In the genomic region with DNA sequence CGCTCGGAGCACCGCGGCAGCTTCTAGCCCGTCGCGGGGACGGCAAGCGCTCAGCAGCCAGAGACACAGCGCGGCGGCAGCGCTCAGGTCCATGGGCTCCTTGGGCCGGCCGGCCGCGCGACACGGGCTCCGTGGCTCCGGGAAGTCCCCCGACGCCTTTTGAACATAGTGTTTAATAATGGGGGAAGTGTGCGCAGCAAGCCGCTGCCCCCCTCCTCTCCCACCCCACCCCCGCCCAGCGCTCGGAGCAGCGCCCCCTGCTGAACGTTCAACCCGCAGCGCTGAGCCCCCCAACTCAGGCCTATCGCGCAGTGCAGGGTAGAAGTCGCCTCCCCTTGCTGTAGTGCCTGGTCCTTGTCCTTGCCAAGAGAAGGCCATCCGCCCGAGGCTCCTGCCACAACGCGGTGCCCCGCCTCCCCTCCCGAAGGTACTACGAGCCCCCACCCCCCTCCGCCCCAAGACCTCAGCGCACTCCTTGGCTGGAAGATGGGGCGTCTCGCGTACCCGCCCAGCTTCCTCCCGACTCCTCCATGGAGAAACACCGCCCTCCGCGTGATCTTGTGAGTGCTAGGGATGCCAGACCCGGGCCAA, we compare ENCODE assay signal across 9 mouse cellular contexts. TPM values are rescaled to one million over a fixed set of nuclear protein-coding genes. Genes with fewer than 3 reads are reported as not detected.
A peak's percentile ranks its signal among the peaks of the same experiment; 100 is the strongest.
DNase-seq lines count a peak whose midpoint lies in the region; ATAC-seq and TF ChIP-seq lines count a peak whose summit lies in the region.
"Had no signal": no experiment of that assay in that cellular context is flagged by ENCODE, and none has a peak within 500 bp of the region (broad histone marks: within the 10 kb centered on the region; RNA-seq: fewer than 3 reads in every experiment).

A gene (minus strand): TSS at position 114 of the 591 bp plus-strand sequence.

- H3K27me3 ChIP-seq in heart, embryonic 15.5 days, result peaks cover 94% of the 10 kb centered on the region
- peaks cover 92% of the 10 kb centered on the region for H3K27me3 ChIP-seq in hindbrain, embryonic 14.5 days (ENCODE audit: control insufficient read depth, insufficient read depth, low read length)
- H3K27me3 ChIP-seq in midbrain, embryonic 15.5 days (replicated peaks), result peaks cover 85% of the 10 kb centered on the region

- peaks cover 36% of the 10 kb centered on the region for H3K4me1 ChIP-seq in heart, embryonic 15.5 days (replicated peaks)
- H3K4me1 ChIP-seq in cortical plate, adult 2 months (ENCODE audit: control insufficient read depth, insufficient read depth, low read length), result no peaks in the 10 kb centered on the region
- H3K4me1 ChIP-seq in hindbrain, embryonic 14.5 days (replicated peaks; ENCODE audit: control insufficient read depth, insufficient read depth, low read length), result peaks cover 16% of the 10 kb centered on the region
- H3K4me1 ChIP-seq in midbrain, embryonic 15.5 days, result peaks cover 27% of the 10 kb centered on the region

- peak; percentile 25; the same call in 1 of the 2 replicates for ATAC-seq in heart, embryonic 15.5 days (replicated peaks; ENCODE audit: insufficient number of reproducible peaks, insufficient read depth, low FRiP score, low read depth)
- peak; percentile 47; the same call in 1 of the 2 replicates for ATAC-seq in hindbrain, embryonic 14.5 days (ENCODE audit: low FRiP score)
- ATAC-seq in midbrain, embryonic 15.5 days (replicated peaks), result peak; percentile 43

- no peak for TF ChIP-seq POLR2A in cortical plate, adult 2 months (IDR thresholded peaks at IDR 0.05; ENCODE audit: extremely low read depth, insufficient read depth, low read length)

- no peak within 1 kb of the TSS for H3K27ac ChIP-seq in heart, embryonic 15.5 days
- H3K27ac ChIP-seq in cortical plate, adult 2 months (ENCODE audit: insufficient read depth, low read length), result no peak within 1 kb of the TSS
- H3K27ac ChIP-seq in hindbrain, embryonic 14.5 days, result no peak within 1 kb of the TSS
- H3K27ac ChIP-seq in midbrain, embryonic 15.5 days, result no peak within 1 kb of the TSS

- peak within 1 kb of the TSS; percentile 56 for H3K4me3 ChIP-seq in heart, embryonic 15.5 days
- H3K4me3 ChIP-seq in cortical plate, adult 2 months (ENCODE audit: insufficient read depth, low read length), result peak within 1 kb of the TSS; percentile 18; the same call in 1 of the 2 replicates
- H3K4me3 ChIP-seq in hindbrain, embryonic 14.5 days (replicated peaks; ENCODE audit: low read length), result peak within 1 kb of the TSS; percentile 42
- H3K4me3 ChIP-seq in midbrain, embryonic 15.5 days, result peak within 1 kb of the TSS; percentile 44

- peak within 1 kb of the TSS; percentile 93 for H3K4me2 ChIP-seq in heart, embryonic 15.5 days
- H3K4me2 ChIP-seq in hindbrain, embryonic 14.5 days (replicated peaks), result peak within 1 kb of the TSS; percentile 78
- peak within 1 kb of the TSS; percentile 72 for H3K4me2 ChIP-seq in midbrain, embryonic 15.5 days

- WGBS in heart, embryonic 15.5 days, result under 1% methylated on average over 53 of the region's 53 CpGs
- under 1% methylated on average over 51 of the region's 53 CpGs for WGBS in hindbrain, embryonic 14.5 days
- WGBS in midbrain, embryonic 15.5 days, result under 1% methylated on average over 49 of the region's 53 CpGs

- no peaks in the 10 kb centered on the region for H3K9me3 ChIP-seq in heart, embryonic 15.5 days (replicated peaks)
- no peaks in the 10 kb centered on the region for H3K9me3 ChIP-seq in hindbrain, embryonic 14.5 days (ENCODE audit: control insufficient read depth, low read length)
- H3K9me3 ChIP-seq in midbrain, embryonic 15.5 days, result no peaks in the 10 kb centered on the region

- H3K9ac ChIP-seq in heart, embryonic 15.5 days, result peak within 1 kb of the TSS; percentile 38
- peak within 1 kb of the TSS; percentile 31; the same call in 1 of the 2 replicates for H3K9ac ChIP-seq in hindbrain, embryonic 14.5 days
- H3K9ac ChIP-seq in midbrain, embryonic 15.5 days, result peak within 1 kb of the TSS; percentile 37; the same call in 1 of the 2 replicates

- H3K36me3 ChIP-seq in heart, embryonic 15.5 days, result no peaks in the 10 kb centered on the region
- H3K36me3 ChIP-seq in hindbrain, embryonic 14.5 days (replicated peaks; ENCODE audit: control insufficient read depth, insufficient read depth), result no peaks in the 10 kb centered on the region
- H3K36me3 ChIP-seq in midbrain, embryonic 15.5 days (replicated peaks), result no peaks in the 10 kb centered on the region
- H3K36me3 ChIP-seq: G1E had no signal

- TF ChIP-seq CTCF in cortical plate, adult 2 months (IDR thresholded peaks at IDR 0.05; ENCODE audit: extremely low read depth, insufficient read depth, low read length), result no peak

- DNase-seq in heart, postnatal 36 days, result no peak
- DNase-seq in hindbrain, embryonic 14.5 days (ENCODE audit: low spot score), result no peak
- no peak for DNase-seq in spleen, postnatal 14 days (ENCODE audit: low spot score in 2 of 2)
- DNase-seq in left cerebral cortex, postnatal 4 days, result no peak
- no peak for DNase-seq in layer of hippocampus, postnatal 10 days (ENCODE audit: low spot score in 2 of 2)

- intact Hi-C loops in heart, postnatal 36 days (cut with DNase I), result loop anchor here (5.0 kb wide), 1 partner anchor 85 kb away; no protein-coding TSS in a partner anchor
- intact Hi-C loops in left cerebral cortex, postnatal 4 days (cut with DNase I), result loop anchor here (10.0 kb wide), 2 partner anchors 307 to 427 kb away; no protein-coding TSS in a partner anchor

RNA-seq across cellular contexts. Expression of the gene that starts here (rescaled TPM):
- polyA plus RNA-seq in heart, embryonic 15.5 days (2015; fragmentation: Nextera tagmentation; extraction: Ambion mirVana), result 0.10 TPM in 1 of 2 replicates, not detected in the other
- total RNA-seq in heart, postnatal 36 days (2021), result under 1 TPM; 0.43 to 0.83 TPM
- 0.06 and 0.23 TPM in 2 replicates for polyA plus RNA-seq in cortical plate, adult 2 months (2012; rRNA removed)
- 0.14 and 0.67 TPM in 2 replicates for polyA plus RNA-seq in hindbrain, embryonic 14.5 days (2014; fragmentation: Nextera tagmentation; extraction: Ambion mirVana)
- polyA plus RNA-seq in midbrain, embryonic 15.5 days (2015; fragmentation: Nextera tagmentation; extraction: Ambion mirVana), result 0.19 and 0.23 TPM in 2 replicates
- not detected for total RNA-seq in left cerebral cortex, postnatal 4 days (2021)
- not detected for total RNA-seq in layer of hippocampus, postnatal 10 days (2021)
- total RNA-seq: G1E had no signal
- polyA plus RNA-seq: G1E had no signal

Comparison
In these comparisons a context has a peak if more than half of its experiments do, and no peak if none do; other contexts are left out.
1. Peak in ATAC-seq, H3K4me3 ChIP-seq, H3K9ac ChIP-seq and H3K4me2 ChIP-seq in heart, embryonic 15.5 days; RNA of the gene not detected or under 1 TPM.
2. Peak in ATAC-seq, H3K4me3 ChIP-seq, H3K9ac ChIP-seq and H3K4me2 ChIP-seq in hindbrain, embryonic 14.5 days; RNA of the gene not detected or under 1 TPM.
3. Peak in ATAC-seq, H3K4me3 ChIP-seq, H3K9ac ChIP-seq and H3K4me2 ChIP-seq in midbrain, embryonic 15.5 days; RNA of the gene not detected or under 1 TPM.